Mouse (Mus musculus): ENCODE measurements around the gene Zfp324. TPM values are rescaled to one million over a fixed set of nuclear protein-coding genes. Genes with fewer than 3 reads are reported as not detected.

Gene Zfp324
- total RNA-seq, 2 experiments from 2014 or later: 15.3 to 16.7 TPM

DNA sequence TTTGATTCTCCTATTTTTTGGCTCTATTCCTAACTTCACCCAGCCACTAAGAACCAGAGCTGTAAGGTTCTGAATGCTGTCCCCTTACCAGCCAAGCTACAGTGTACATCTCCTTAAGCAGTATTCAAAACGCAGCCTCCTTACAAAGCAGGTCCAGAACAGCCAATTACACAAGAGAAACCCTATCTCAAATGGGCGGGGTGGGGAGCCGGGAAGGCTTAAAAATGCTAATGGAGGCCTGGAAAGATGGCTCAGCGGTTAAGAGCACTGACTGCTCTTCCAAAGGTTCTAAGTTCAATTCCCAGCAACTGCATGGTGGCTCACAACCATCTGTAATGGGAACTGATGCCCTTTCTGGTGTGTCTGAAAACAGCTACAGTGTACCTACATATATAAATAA, 5.9 kb upstream of the Zfp324 start:
- no peak for DNase-seq (ENCODE audit: extremely low spot score in 1 of 2, low spot score in 2 of 2)
- intact Hi-C loops (cut with DNase I): loop anchor here (10.0 kb wide), 1 partner anchor 45 kb away; no protein-coding TSS in a partner anchor

GRCm38 (mm10) chr7:12961511-12962141, 4.0 kb upstream of the Zfp324 start:
- DNase-seq (ENCODE audit: extremely low spot score in 1 of 2, low spot score in 2 of 2): peak; percentile 33 to 63
- intact Hi-C loops (cut with DNase I): loop anchor here (10.0 kb wide), 1 partner anchor 47 kb away; no protein-coding TSS in a partner anchor

DNA sequence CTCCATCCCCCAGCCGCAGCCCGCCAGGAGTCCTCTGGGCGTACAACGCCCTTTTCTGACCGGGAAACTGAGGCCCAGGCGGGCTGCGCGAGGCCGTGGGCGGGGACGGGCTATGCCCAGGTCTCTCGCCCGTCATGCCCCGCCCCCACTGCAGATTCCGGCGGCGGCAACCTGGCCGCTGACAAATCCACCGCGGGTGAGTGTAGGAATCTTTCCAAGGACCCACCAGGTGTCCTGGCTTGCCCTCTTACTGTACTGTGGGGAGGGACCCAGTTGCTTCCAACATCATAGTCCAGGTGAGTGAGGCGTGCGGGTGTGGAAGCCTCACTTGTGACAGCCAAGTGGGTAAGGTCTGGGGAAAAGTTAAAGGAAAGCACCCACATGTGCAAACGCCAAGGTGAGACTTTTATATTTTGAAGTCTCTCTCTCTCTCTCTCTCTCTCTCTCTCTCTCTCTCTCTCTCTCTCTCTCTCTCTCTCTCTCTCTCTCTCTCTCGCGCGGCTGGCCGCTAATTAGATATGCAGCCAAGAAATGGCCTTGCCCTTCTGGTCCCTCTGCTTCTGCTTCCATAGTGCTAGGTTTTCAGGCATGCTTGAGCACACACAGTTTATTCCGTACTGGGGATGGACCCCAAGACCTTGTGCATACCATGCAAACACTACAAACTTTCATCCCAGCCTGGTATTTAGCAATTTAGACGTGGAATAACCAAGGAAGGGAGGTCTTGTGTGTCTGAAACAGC, 637 bp downstream of the Zfp324 start:
- intact Hi-C loops (cut with DNase I): loop anchor here (10.0 kb wide), 1 partner anchor 51 kb away; no protein-coding TSS in a partner anchor
- peak; percentile 33 to 82 for DNase-seq (ENCODE audit: extremely low spot score in 1 of 2, low spot score in 2 of 2)

- intact Hi-C loops (cut with DNase I): no loop called here
- DNase-seq (ENCODE audit: extremely low spot score in 1 of 2, low spot score in 2 of 2): no peak
Observed at GRCm38 (mm10) chr7:12970906-12971305, 5.3 kb downstream of the Zfp324 start.

DNA sequence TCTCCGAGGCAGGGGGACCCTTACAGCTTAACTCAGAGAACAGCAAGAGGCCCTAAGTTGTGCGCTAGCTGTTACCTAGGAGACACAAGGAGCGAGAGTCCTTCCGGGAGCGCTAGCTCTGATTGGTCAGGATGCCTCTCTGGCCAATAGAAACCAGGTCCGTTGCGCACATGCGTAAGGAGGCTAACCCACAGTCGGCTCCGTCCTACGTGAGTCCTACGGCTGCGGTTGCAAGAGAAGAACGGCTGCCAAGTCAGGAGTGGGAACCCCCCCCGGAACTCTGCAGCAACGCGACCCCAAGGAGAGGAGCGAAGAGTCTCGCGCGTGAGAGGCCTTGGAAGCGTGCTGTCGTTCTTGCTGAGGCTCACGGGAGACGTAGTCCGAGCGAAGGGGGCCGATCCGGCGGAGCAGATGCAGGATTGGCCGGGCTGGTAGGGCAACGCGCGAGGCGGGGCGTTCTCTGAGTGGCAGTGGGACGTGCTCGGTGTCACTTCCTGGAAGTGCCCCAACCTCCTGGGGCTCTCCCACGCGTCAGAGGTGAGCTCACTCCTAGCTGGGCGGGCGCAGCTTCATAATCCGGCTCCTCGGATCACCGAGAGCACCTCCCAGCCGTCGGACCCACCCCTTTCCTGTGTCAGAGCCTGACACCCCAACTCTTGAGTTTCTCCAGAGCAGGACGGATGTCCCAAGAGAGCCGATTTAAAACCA, 12.2 kb downstream of the Zfp324 start, which contains the start of gene Zfp446:
TSS of gene Zfp446 (plus strand) at position 167 of the 708 bp plus-strand sequence.
- intact Hi-C loops (cut with DNase I): no loop called here
- peak; percentile 97 to 100 for DNase-seq (ENCODE audit: extremely low spot score in 1 of 2, low spot score in 2 of 2)

- intact Hi-C loops (cut with DNase I): no loop called here
- peak in 1 of 2 experiments; percentile 37 for DNase-seq (ENCODE audit: extremely low spot score in 1 of 2, low spot score in 2 of 2)
Observed at GRCm38 (mm10) chr7:12978931-12979722, 13.5 kb downstream of the Zfp324 start.

- intact Hi-C loops (cut with DNase I): no loop called here
- peak in 1 of 2 experiments; percentile 51 for DNase-seq (ENCODE audit: extremely low spot score in 1 of 2, low spot score in 2 of 2)
Observed at GRCm38 (mm10) chr7:12979776-12980175, 14.1 kb downstream of the Zfp324 start.

- no peak for DNase-seq (ENCODE audit: extremely low spot score in 1 of 2, low spot score in 2 of 2)
- intact Hi-C loops (cut with DNase I): no loop called here
Observed at GRCm38 (mm10) chr7:12980291-12980690, 14.7 kb downstream of the Zfp324 start.

DNA sequence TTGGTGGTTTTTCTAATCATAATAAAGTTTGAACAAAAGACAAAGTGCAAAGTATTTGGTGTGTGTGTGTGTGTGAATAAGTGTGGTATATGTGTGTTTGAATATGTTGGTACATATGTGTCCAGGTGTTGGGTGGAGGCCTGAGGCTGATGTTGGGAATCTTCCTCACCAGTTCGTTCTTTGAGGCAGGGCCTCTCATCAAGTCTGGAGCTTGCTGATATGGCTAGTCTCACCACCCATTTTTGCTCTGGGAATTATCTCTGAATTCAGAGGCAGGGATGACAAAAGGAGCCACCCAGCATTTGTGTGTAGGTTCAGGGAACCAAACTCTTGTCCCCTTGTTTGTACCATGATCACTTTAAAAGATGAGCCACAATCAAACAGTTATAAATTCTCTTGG, 20.1 kb downstream of the Zfp324 start:
- intact Hi-C loops (cut with DNase I): no loop called here
- no peak for DNase-seq (ENCODE audit: extremely low spot score in 1 of 2, low spot score in 2 of 2)

GRCm38 (mm10) chr7:12986906-12987305, 21.3 kb downstream of the Zfp324 start:
- intact Hi-C loops (cut with DNase I): no loop called here
- no peak for DNase-seq (ENCODE audit: extremely low spot score in 1 of 2, low spot score in 2 of 2)

GRCm38 (mm10) chr7:12987409-12988189, 22.0 kb downstream of the Zfp324 start:
- intact Hi-C loops (cut with DNase I): no loop called here
- DNase-seq (ENCODE audit: extremely low spot score in 1 of 2, low spot score in 2 of 2): no peak

GRCm38 (mm10) chr7:12992222-12992621, 26.6 kb downstream of the Zfp324 start:
- intact Hi-C loops (cut with DNase I): no loop called here

GRCm38 (mm10) chr7:12993148-12993547, 27.5 kb downstream of the Zfp324 start:
- intact Hi-C loops (cut with DNase I): no loop called here
- DNase-seq (ENCODE audit: extremely low spot score in 1 of 2, low spot score in 2 of 2): no peak

More at GRCm38 (mm10) chr7:12992222-12992621, 26.6 kb downstream of the Zfp324 start:
- DNase-seq (ENCODE audit: extremely low spot score in 1 of 2, low spot score in 2 of 2): no peak

DNA sequence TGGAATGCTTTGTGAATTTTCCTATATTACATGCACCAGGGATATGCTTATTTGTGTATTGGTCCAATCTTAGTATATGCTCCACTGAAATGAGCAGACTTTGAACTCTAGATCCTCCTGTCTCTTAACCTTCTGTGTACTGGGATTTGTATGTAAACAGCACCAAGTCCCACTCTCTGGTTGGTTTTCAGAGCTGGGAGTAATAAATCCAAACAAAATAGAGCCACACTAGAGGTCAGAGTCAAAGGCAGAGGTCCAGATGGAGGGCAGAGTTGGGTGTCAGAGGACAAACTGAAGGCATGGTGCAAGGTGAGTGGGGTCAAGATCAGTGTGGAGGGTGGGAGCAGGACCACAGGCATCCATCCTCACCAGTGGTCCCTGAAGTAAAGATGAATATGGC, 30.2 kb downstream of the Zfp324 start:
- DNase-seq (ENCODE audit: extremely low spot score in 1 of 2, low spot score in 2 of 2): no peak
- intact Hi-C loops (cut with DNase I): no loop called here

GRCm38 (mm10) chr7:12997230-12997629, 31.6 kb downstream of the Zfp324 start:
- intact Hi-C loops (cut with DNase I): no loop called here
- no peak for DNase-seq (ENCODE audit: extremely low spot score in 1 of 2, low spot score in 2 of 2)

GRCm38 (mm10) chr7:12998053-12998452, 32.4 kb downstream of the Zfp324 start, which contains the start of gene Slc27a5:
Gene Slc27a5, minus strand, starts transcription at chr7:12998192.
- intact Hi-C loops (cut with DNase I): no loop called here
- no peak for DNase-seq (ENCODE audit: extremely low spot score in 1 of 2, low spot score in 2 of 2)

DNA sequence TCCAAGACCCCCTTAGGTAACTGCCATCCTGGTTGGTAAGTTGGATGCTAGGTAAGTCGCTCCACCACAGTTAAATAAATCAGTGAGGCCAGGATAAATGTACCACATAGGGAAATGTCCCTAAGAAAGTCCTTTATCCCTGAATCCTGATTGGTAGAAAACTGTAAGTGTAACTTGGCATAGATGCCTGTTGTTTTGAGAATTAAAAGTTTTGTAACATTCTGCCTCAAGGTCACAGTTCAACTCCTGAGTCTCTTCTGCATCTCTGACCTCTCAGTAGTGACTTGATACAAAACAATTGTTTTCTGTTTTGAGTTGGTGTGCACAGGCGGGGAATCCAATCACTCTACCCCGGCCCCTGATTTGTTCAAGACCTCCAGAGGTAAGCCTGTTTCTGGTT, 33.2 kb downstream of the Zfp324 start, which contains the start of gene Trim28:
TSS of gene Trim28 (plus strand) at position 264 of the 400 bp plus-strand sequence.
- intact Hi-C loops (cut with DNase I): no loop called here
- no peak for DNase-seq (ENCODE audit: extremely low spot score in 1 of 2, low spot score in 2 of 2)

GRCm38 (mm10) chr7:13001584-13001983, 35.9 kb downstream of the Zfp324 start:
- intact Hi-C loops (cut with DNase I): no loop called here

More at GRCm38 (mm10) chr7:13001584-13001983, 35.9 kb downstream of the Zfp324 start:
- no peak for DNase-seq (ENCODE audit: extremely low spot score in 1 of 2, low spot score in 2 of 2)
